In the genomic region with DNA sequence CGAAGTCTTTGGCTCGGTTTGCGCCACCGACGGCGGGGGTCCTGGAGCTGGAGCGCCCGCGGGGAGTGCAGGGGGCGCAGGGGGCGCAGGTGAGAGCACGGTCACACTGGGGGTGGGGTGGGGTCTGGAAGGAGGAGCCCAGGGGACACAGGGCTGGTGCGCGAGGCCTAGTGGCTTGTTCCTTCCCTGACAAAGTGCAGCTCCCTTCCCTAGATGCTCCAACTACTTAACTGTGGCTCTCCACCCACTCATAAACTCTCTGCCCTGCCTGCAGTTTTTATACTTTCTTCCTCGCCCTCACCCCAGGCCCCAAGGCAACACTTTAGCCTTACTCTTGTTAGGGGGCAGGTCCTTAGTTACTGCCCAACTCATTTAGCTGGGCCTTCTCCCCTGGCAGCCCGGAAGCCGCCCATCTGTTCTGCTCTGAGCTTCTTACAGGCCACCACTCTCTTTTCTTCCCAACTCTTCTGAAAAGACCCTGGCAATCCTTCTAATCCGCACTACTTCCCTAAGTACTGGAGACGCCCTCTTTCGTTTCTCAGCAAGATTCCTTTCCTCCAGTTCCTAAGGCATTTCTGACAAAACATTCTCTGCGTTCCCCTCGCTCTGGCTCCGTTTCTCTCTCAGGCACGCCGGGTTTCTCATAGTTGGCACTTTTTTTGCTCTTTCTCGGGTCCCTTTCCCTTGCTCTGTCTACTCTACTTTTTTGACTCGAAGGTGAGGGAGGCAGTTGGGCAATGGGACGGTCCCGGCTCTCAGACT, we compare ENCODE assay signal across 9 mouse cellular contexts. TPM values are rescaled to one million over a fixed set of nuclear protein-coding genes. Genes with fewer than 3 reads are reported as not detected.
DNase-seq lines count a peak whose midpoint lies in the region; ATAC-seq and TF ChIP-seq lines count a peak whose summit lies in the region.
"Had no signal": no experiment of that assay in that cellular context is flagged by ENCODE, and none has a peak within 500 bp of the region (broad histone marks: within the 10 kb centered on the region; RNA-seq: fewer than 3 reads in every experiment).

No protein-coding gene starts in this region.

- WGBS in lung, postnatal 0 days = 11% methylated on average over 26 of the region's 29 CpGs
- 7% methylated on average over 29 of the region's 29 CpGs for WGBS in intestine, embryonic 15.5 days

- H3K4me1 ChIP-seq in lung, postnatal 0 days (ENCODE audit: insufficient read depth, low read depth, low read length) = peaks cover 11% of the 10 kb centered on the region
- H3K4me1 ChIP-seq in intestine, embryonic 15.5 days (replicated peaks) = peaks cover 36% of the 10 kb centered on the region

- H3K36me3 ChIP-seq in lung, postnatal 0 days (ENCODE audit: insufficient read depth, low read length) = no peaks in the 10 kb centered on the region
- no peaks in the 10 kb centered on the region for H3K36me3 ChIP-seq in intestine, embryonic 15.5 days

- H3K27ac ChIP-seq in lung, postnatal 0 days (ENCODE audit: low read length) = no peak overlapping the region
- no peak overlapping the region for H3K27ac ChIP-seq in intestine, embryonic 15.5 days

- H3K4me3 ChIP-seq in lung, postnatal 0 days (ENCODE audit: low read depth, low read length) = peak overlapping the region; percentile 5; the same call in 1 of the 2 replicates
- H3K4me3 ChIP-seq in intestine, embryonic 15.5 days (replicated peaks) = peak overlapping the region; percentile 7; the same call in 1 of the 2 replicates

- H3K27me3 ChIP-seq in lung, postnatal 0 days (replicated peaks; ENCODE audit: insufficient read depth, low read length) = peaks cover 96% of the 10 kb centered on the region
- H3K27me3 ChIP-seq in intestine, embryonic 15.5 days (replicated peaks) = peaks cover 98% of the 10 kb centered on the region

- no peak for DNase-seq in frontal cortex, postnatal 36 days (ENCODE audit: low spot score in 2 of 2)
- no peak for DNase-seq in lung, postnatal 0 days (ENCODE audit: low spot score)
- no peak for DNase-seq in lung, postnatal 14 days
- peak; percentile 45 for DNase-seq in testis, postnatal 10 days (ENCODE audit: low spot score)
- no peak for DNase-seq in left cerebral cortex, adult 9 months (ENCODE audit: low spot score in 2 of 2)
- no peak for DNase-seq in urinary bladder, postnatal 25 days (ENCODE audit: low spot score)
- DNase-seq: thymus, postnatal 25 days had no signal

- H3K4me2 ChIP-seq in lung, postnatal 0 days (replicated peaks; ENCODE audit: low read depth, low read length) = 0 out of 2 replicates have a peak overlapping the region, but pooled peaks have one; percentile 22
- H3K4me2 ChIP-seq in intestine, embryonic 15.5 days (replicated peaks) = peak overlapping the region; percentile 48

- 0 out of 2 replicates have a peak, but pooled peaks have one; percentile 15 for ATAC-seq in frontal cortex, adult (ENCODE audit: low TSS enrichment)
- ATAC-seq in lung, postnatal 0 days = no peak
- no peak for ATAC-seq in intestine, embryonic 15.5 days

- TF ChIP-seq CTCF in lung, postnatal 0 days (IDR thresholded peaks at IDR 0.05) = no peak

- no peak overlapping the region for H3K9ac ChIP-seq in lung, postnatal 0 days (replicated peaks; ENCODE audit: low read depth)
- H3K9ac ChIP-seq in intestine, embryonic 15.5 days = no peak overlapping the region

- no peaks in the 10 kb centered on the region; the same call in 1 of the 2 replicates for H3K9me3 ChIP-seq in lung, postnatal 0 days (ENCODE audit: low read length)
- H3K9me3 ChIP-seq in intestine, embryonic 15.5 days = no peaks in the 10 kb centered on the region

- no peak for TF ChIP-seq EP300 in lung, postnatal 0 days (IDR thresholded peaks at IDR 0.05)

RNA-seq across cellular contexts. Expression of a gene that starts 2.6 kb away (rescaled TPM):
- polyA plus RNA-seq in lung, postnatal 0 days (2015; fragmentation: Nextera tagmentation; extraction: Ambion mirVana) = 0.05 TPM in 1 of 2 replicates, not detected in the other
- polyA plus RNA-seq in intestine, embryonic 15.5 days (2015; fragmentation: Nextera tagmentation; extraction: Ambion mirVana) = 0.05 TPM in 2 replicates
